Mouse (Mus musculus) brain, embryonic 14.5 days (tissue): Measurements from ENCODE around the gene Agbl2.

ENCODE experiments used
- CTCF ChIP-seq: fragments of 200-500 bp; IDR thresholded peaks from 2 replicates; pipeline ENCODE4 v1.5.1; 2012; ENCODE audit warnings: inconsistent platforms, mild to moderate bottlenecking, moderate library complexity, borderline replicate concordance; ENCODE audit not compliant: insufficient read depth, insufficient read length; ENCODE audit errors: extremely low read depth
- POLR2A ChIP-seq: fragments of 200-500 bp; IDR thresholded peaks from 2 replicates; pipeline ENCODE4 v1.6.1; 2012; ENCODE audit warnings: mild to moderate bottlenecking, inconsistent platforms, borderline replicate concordance; ENCODE audit not compliant: poor library complexity, insufficient read depth, insufficient read length, severe bottlenecking; ENCODE audit errors: extremely low read depth

DNA sequence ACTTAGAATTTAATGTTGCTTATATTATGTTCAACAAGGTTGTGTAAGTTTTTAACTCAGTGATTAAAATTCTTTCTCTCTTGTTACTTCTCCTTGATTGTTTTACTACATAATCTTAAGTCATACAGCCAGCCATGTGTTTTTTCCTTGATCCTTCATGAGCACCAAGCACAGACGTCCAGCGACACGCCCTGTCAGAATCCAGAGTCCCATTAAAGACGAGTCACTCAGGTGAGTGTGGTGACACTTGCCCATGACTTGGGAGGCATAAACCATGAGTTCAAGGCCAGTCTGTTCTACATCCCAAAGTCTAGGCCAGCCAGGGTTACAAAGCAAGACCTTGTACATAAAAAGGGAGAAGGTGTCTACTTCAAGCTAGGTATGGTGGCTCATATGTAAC is 33.6 kb downstream of the Agbl2 start:
- no peak for TF ChIP-seq CTCF
- no peak for TF ChIP-seq POLR2A
